Mouse (Mus musculus): Measurements from ENCODE around the gene Phyhipl. TPM values are rescaled to one million over a fixed set of nuclear protein-coding genes. Genes with fewer than 3 reads are reported as not detected.

The Phyhipl gene
- polyA plus RNA-seq (2011; ENCODE audit: insufficient read length, low read depth, missing spikeins), result 0.63 TPM in 1 of 2 replicates, not detected in the other

DNA sequence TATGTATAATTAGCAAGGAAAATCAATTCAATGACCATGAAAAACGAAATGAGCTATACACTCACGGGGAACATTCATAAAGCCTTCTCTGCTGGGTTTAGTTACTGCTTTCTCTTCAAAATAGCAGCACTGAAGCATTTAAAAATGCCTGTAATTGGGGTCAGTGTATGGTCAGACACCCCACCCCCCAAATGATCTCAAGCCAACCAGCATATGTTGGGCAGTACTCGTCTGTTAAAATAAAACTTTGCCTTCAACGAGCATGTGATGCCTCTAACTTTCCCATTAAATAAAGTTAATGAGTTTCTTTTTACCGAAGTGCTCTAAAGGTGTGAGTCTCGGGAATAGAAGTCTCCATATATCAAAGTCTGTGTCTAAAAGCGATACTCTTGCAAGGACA, at the start of gene Phyhipl:
Phyhipl (minus strand) TSS at position 138 of the 400 bp plus-strand sequence.
- no peak within 1 kb of the TSS for H3K4me3 ChIP-seq (ENCODE audit: insufficient read depth, low read length)
- H3K4me1 ChIP-seq (ENCODE audit: control insufficient read depth, insufficient read depth, low read length), result no peaks in the 10 kb centered on the region
- TF ChIP-seq CTCF (IDR thresholded peaks at IDR 0.05; ENCODE audit: borderline replicate concordance, insufficient read depth, low read length) (no peak), POLR2A (IDR thresholded peaks at IDR 0.05; ENCODE audit: low read depth, low read length) (no peak)
- H3K27ac ChIP-seq (ENCODE audit: insufficient read depth, low read length), result no peak within 1 kb of the TSS

DNA sequence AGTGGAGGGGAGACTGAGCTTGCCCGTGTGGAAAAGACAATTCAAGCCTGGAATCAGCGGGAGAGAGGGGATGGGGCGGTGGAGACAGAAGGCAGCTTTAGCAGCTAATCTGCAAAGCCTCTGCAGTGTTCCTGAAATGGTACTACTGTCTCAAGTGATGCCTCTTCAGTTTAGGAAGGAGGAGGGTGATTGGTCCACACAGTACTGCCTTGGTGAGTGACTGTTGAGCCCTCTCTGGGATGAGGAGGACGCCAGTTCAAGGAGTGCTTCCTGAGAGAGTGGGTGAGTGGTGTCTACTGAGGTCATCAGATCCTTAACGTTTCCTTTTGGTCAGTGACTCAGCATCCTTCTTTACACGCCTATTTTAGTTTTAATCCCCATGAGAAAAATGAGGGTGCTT, 47.4 kb upstream of the Phyhipl start:
- Histone ChIP-seq H3K4me1 (ENCODE audit: control insufficient read depth, insufficient read depth, low read length) (no peaks in the 10 kb centered on the region), H3K27ac (ENCODE audit: insufficient read depth, low read length) (no peak overlapping the region), H3K4me3 (ENCODE audit: insufficient read depth, low read length) (no peak overlapping the region)
- TF ChIP-seq CTCF (IDR thresholded peaks at IDR 0.05; ENCODE audit: borderline replicate concordance, insufficient read depth, low read length) (no peak), POLR2A (IDR thresholded peaks at IDR 0.05; ENCODE audit: low read depth, low read length) (no peak)

DNA sequence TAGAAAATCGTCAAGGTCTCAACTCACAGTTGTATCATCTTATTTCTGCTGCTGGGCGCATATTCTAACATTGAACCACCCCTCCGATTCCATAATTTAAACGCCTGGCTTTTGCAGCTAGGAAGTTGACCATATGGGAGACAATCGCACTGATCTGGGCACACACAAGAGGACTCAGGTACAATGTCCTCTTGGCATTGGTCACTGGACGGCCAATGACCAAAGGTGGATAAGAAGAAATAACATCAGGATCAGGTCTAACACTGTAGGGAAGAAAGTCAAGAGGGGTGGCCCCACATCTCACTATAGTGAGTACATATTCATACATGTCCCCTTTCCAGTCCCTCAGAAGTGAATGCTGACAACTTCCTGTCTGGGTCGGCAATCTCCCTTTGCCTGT, 43.8 kb upstream of the Phyhipl start:
- TF ChIP-seq POLR2A (IDR thresholded peaks at IDR 0.05; ENCODE audit: low read depth, low read length) (no peak), CTCF (IDR thresholded peaks at IDR 0.05; ENCODE audit: borderline replicate concordance, insufficient read depth, low read length) (no peak)
- no peak overlapping the region for H3K27ac ChIP-seq (ENCODE audit: insufficient read depth, low read length)
- H3K4me1 ChIP-seq (ENCODE audit: control insufficient read depth, insufficient read depth, low read length), result no peaks in the 10 kb centered on the region
- no peak overlapping the region for H3K4me3 ChIP-seq (ENCODE audit: insufficient read depth, low read length)

DNA sequence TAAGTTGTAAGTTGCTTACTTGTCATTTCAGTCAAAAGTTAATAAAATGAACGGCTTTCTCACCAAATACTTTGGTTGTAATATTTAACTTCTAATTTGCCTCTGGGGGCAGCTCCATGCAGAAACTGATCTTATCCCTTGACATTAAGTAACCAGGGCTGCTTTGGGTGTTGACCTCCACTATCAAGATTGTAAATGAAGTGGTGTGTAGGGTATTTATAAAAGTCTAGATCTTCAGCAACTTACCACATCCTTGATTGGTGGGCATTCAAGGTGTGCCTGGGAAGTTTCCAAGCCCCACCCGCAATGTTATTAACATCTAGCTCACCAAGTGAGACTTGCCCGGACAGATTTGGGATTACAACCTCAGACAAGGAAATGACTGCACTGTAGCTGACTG, 42.2 kb upstream of the Phyhipl start:
- H3K4me3 ChIP-seq (ENCODE audit: insufficient read depth, low read length), result no peak overlapping the region
- no peaks in the 10 kb centered on the region for H3K4me1 ChIP-seq (ENCODE audit: control insufficient read depth, insufficient read depth, low read length)
- no peak for TF ChIP-seq CTCF (IDR thresholded peaks at IDR 0.05; ENCODE audit: borderline replicate concordance, insufficient read depth, low read length)
- TF ChIP-seq POLR2A (IDR thresholded peaks at IDR 0.05; ENCODE audit: low read depth, low read length), result no peak
- no peak overlapping the region for H3K27ac ChIP-seq (ENCODE audit: insufficient read depth, low read length)

DNA sequence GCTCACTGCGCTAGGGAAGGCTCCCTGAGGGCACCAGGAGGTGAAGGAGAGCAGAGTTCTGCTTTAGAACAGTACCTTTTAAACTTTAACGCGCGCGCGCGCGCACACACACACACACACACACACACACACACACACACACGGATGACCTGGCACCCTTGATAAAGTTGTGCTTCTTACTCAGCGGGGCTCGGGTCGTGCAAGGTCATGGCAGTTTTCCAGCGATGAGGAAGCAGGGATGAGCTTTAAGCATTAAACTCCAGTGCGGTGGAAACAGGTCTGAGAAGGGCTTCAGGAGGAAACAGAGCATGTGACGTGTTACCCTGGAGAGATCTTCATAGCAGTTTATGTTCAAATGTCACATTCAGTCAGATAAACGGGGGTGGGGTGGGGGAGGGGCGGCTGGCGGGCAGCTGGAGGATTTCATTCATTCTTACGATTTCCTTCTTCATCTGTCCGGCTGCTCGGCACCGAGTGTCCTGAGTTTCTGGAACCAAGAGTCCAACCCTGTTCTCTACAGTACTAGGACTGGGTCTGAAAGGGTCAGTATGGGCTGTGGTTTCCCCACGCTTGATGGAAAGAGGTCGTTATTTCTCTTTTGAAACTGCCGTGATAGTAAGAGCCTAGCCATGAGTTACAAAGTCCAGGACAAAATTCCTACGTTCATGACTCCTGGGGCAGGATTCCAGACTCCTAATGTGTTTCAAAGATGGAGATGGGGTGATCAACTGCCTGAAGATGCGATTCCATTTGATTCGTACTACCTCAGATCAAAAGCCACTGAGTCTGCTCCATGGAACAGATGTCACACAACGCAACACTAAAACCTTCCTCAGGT, 41.2 kb upstream of the Phyhipl start:
- no peak overlapping the region for H3K4me3 ChIP-seq (ENCODE audit: insufficient read depth, low read length)
- no peak for TF ChIP-seq POLR2A (IDR thresholded peaks at IDR 0.05; ENCODE audit: low read depth, low read length)
- no peak for TF ChIP-seq CTCF (IDR thresholded peaks at IDR 0.05; ENCODE audit: borderline replicate concordance, insufficient read depth, low read length)

DNA sequence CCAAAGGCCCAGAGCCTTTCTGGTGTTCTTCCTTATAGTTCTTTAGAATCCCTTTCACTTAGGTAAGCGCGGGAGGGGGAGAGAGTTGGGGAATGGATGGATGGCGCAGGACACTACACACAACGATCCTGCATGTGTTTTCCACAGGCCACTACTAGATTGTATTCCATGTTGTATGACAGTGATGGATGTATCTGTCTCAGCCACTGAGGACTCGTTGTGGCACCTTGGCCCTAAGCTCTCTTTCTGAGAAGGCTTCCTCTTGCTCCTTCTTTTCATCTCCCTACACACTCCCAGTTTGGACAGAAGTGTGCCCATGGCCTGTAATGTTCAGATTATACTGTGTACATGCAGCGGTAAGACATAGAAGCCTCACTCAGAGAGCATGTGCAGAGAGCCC, 33.6 kb upstream of the Phyhipl start:
- Histone ChIP-seq H3K27ac (ENCODE audit: insufficient read depth, low read length) (no peak overlapping the region), H3K4me1 (ENCODE audit: control insufficient read depth, insufficient read depth, low read length) (no peaks in the 10 kb centered on the region), H3K4me3 (ENCODE audit: insufficient read depth, low read length) (no peak overlapping the region)
- TF ChIP-seq POLR2A (IDR thresholded peaks at IDR 0.05; ENCODE audit: low read depth, low read length) (no peak), CTCF (IDR thresholded peaks at IDR 0.05; ENCODE audit: borderline replicate concordance, insufficient read depth, low read length) (no peak)

More for the DNA sequence above, 41.2 kb upstream of the Phyhipl start:
- Histone ChIP-seq H3K4me1 (ENCODE audit: control insufficient read depth, insufficient read depth, low read length) (no peaks in the 10 kb centered on the region), H3K27ac (ENCODE audit: insufficient read depth, low read length) (no peak overlapping the region)

DNA sequence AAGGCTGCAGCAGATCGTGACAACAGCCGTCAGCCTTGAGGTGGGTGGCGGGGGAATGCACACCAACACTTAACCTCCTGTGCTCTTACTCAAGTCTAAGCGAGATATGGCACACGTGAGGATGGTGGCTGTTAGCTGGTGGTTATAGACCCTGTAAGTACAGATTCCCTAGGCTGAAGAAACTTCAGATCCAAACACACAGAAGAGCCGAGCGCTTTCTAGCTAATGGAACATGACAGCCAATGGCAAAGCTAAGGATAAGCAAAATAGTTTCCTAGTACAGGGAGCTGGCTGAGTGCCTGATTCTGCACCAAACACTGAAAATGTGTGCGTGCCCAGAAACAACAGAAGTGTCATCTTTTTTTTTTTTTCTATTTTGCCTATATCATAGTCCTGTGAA, 33.1 kb upstream of the Phyhipl start:
- TF ChIP-seq POLR2A (IDR thresholded peaks at IDR 0.05; ENCODE audit: low read depth, low read length) (no peak), CTCF (IDR thresholded peaks at IDR 0.05; ENCODE audit: borderline replicate concordance, insufficient read depth, low read length) (no peak)
- H3K4me3 ChIP-seq (ENCODE audit: insufficient read depth, low read length), result no peak overlapping the region
- H3K27ac ChIP-seq (ENCODE audit: insufficient read depth, low read length), result no peak overlapping the region
- no peaks in the 10 kb centered on the region for H3K4me1 ChIP-seq (ENCODE audit: control insufficient read depth, insufficient read depth, low read length)

DNA sequence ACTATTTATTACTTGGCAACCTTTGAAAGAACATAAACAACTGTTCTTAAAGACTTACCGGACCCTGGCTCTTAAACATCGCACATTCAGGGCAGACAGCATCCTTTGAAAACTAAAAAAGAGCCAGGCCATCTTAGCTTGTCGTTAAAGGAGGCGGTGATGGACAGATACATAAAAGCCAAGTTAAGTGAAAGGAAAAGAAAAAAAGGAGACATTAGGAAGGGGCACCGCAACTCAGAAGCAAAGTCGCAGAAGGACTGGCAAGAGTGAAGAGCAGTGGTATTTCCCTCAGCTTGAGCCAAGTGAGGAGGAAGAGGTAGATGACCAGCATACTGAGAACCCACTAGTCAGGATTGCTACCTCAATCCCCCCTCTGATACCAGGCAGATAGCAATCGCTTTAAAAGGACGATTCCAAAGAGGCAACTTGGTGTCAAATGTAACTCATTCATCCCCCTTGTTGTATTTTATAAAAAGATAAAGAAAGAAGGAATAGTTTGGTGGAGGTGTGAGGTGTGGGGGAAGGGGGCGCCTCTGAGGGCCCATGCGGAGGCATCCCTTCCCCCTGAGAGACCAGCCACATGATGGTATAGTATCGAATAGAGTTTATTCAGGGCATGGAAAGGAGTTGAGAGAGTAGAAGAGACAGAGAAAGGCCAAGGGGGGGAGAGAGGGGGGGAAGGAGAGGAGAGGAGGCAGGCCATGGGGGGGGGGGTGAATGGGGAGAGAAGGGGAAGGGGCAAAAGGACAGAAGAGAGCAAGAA, 31.4 kb upstream of the Phyhipl start:
- H3K27ac ChIP-seq (ENCODE audit: insufficient read depth, low read length), result no peak overlapping the region
- no peak overlapping the region for H3K4me3 ChIP-seq (ENCODE audit: insufficient read depth, low read length)
- TF ChIP-seq POLR2A (IDR thresholded peaks at IDR 0.05; ENCODE audit: low read depth, low read length) (no peak), CTCF (IDR thresholded peaks at IDR 0.05; ENCODE audit: borderline replicate concordance, insufficient read depth, low read length) (no peak)

DNA sequence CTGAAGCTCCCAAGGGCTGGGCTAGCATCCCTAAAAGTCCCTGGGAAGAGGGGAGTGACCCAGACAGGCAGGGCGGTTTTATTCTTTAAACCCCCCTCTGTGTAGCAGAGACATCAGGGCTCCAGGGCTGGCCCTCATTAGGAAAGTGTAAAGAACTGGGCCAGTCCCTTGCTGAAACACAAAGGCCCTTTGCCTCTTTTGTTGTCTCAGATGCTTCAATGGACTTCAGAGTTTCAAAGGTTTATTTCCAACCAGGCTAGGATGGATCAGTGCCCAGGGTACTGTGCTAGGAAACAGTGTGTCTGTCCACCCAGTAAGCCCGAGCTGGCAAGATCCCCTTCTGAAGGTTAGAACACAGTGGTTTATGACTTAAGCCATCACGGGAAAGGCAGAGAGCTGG, 30.7 kb upstream of the Phyhipl start:
- no peak overlapping the region for H3K27ac ChIP-seq (ENCODE audit: insufficient read depth, low read length)
- TF ChIP-seq POLR2A (IDR thresholded peaks at IDR 0.05; ENCODE audit: low read depth, low read length) (no peak), CTCF (IDR thresholded peaks at IDR 0.05; ENCODE audit: borderline replicate concordance, insufficient read depth, low read length) (no peak)
- H3K4me3 ChIP-seq (ENCODE audit: insufficient read depth, low read length), result no peak overlapping the region
- no peaks in the 10 kb centered on the region for H3K4me1 ChIP-seq (ENCODE audit: control insufficient read depth, insufficient read depth, low read length)

More for the DNA sequence above, 31.4 kb upstream of the Phyhipl start:
- no peaks in the 10 kb centered on the region for H3K4me1 ChIP-seq (ENCODE audit: control insufficient read depth, insufficient read depth, low read length)

DNA sequence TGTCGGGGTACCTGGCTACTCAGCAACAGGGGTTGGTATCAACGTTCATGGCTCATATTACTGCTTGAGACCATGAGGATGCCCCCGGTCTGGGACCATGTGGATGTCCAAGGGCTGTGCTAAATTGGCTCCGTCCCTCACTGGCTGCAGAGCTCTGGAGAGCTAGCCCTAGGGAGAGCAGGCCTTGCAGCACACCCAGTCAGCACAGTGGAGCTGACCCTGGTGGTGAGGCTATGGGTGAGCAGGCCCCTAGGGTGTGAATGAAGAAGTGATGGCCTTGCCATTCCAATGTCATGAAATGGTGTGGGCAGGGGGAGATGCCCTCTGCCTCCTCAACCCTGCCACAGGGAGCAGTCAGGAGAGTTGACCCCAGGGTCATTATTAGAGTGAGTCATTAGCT, 27.7 kb upstream of the Phyhipl start:
- H3K4me3 ChIP-seq (ENCODE audit: insufficient read depth, low read length), result no peak overlapping the region
- H3K27ac ChIP-seq (ENCODE audit: insufficient read depth, low read length), result no peak overlapping the region
- H3K4me1 ChIP-seq (ENCODE audit: control insufficient read depth, insufficient read depth, low read length), result no peaks in the 10 kb centered on the region
- TF ChIP-seq CTCF (IDR thresholded peaks at IDR 0.05; ENCODE audit: borderline replicate concordance, insufficient read depth, low read length) (no peak), POLR2A (IDR thresholded peaks at IDR 0.05; ENCODE audit: low read depth, low read length) (no peak)

Measured in embryonic fibroblast, embryonic 13.5 days (primary cell).